Mouse (Mus musculus): ENCODE measurements around the gene Gdf15. TPM values are rescaled to one million over a fixed set of nuclear protein-coding genes. Genes with fewer than 3 reads are reported as not detected.

Gene Gdf15
- total RNA-seq, 2 experiments from 2014 or later, result 0.33 TPM; not detected in 1

DNA sequence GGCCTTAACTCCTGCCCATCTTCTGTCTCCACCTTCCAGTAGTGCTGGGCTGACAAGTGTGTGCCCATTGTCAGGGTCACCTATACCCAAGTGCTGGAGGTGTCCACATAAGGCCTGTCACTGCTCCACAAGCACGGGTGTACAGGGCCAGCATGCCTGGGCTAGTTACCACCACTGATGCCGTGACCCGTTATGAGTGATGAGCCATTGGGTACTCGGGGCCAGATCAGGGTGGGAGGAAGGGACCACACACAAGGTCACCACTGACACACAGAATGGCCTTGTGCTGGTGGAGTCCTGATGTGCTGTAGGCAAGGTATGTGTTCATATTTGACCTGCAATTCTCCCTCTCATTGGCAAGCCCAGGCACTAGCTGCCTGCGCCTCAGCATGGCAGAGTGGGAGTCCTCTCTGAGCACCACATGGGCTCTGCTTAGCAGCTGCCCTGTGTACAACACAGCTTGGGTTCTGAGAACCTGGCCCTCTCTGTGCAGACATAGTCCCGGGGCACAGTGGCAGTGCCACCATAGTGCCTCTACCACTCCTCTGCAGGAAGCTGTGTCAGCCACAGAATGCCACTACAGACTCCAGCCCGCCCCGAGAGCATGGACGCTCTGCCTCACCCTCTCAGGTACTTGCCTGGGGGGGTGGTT is 47.5 kb downstream of the Gdf15 start:
- no peak for DNase-seq

DNA sequence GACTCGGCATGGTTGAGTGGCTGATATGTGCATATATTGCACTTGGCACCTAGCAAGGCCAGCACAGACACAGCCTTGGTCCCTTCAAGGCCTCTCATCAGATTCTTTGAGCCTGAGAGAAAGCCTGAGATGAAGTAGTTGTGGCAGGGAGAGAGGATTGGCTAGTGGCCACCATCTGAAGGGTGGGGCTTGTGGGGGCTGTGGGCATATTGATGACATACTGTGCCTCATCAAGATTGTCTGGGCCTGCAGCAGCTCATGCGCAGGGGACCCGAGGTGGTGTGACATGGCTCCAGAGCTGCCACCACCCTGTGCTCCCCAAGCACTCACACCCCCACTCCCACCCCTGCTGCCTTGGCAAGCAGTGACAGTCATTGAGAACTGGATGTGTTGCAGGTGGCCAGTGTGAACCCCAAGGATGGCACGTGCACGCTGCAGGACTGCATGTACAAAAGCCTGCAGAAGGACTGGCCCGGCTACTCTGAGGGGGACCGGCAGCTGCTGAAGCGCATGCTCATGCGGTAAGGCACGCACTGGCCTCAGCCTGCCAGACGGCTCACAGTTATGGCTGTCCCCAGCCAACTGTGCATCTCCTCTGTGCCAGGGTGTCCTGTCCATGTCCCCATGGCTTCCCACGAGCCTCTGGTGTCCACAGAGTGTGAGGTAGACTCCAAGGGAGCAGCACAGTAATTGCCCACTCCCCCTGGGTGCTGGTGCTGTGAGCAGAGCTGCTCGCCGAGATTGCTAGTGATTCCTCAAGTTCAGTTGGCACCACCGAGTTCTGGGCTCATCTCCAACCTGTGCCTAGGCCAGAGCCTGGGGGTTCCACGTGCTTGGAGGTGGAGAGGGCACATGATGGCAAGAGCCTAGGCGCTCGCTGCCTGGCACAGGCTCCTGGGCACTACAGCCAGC is 48.5 kb downstream of the Gdf15 start:
- no peak for DNase-seq

Other genes with a start within 250 kb of the Gdf15 start
- 1 to 10 TPM; 6.1 to 6.4 TPM for gene Crtc1, start 192.9 kb downstream of the Gdf15 start, total RNA-seq (2021)
- gene Klhl26, start 155.5 kb downstream of the Gdf15 start, total RNA-seq (2021), result 1 to 10 TPM; 4.9 to 6.1 TPM
- not detected for gene Tmem59l, start 145.1 kb downstream of the Gdf15 start, total RNA-seq (2021)
- 1 to 10 TPM; 1.7 to 3.8 TPM for gene Crlf1, start 139.3 kb downstream of the Gdf15 start, total RNA-seq (2021)
- gene Rex1bd, start 125.7 kb downstream of the Gdf15 start, total RNA-seq (2021), result 100 to 1,000 TPM; 112 to 120 TPM
- 100 to 1,000 TPM; 785 to 797 TPM for gene Uba52, start 121.7 kb downstream of the Gdf15 start, total RNA-seq (2021)
- 100 to 1,000 TPM; 100 to 104 TPM for gene Fkbp8, start 104.7 kb downstream of the Gdf15 start, total RNA-seq (2021)
- gene Kxd1, start 104.5 kb downstream of the Gdf15 start, total RNA-seq (2021), result 10 to 100 TPM; 70.9 to 71.9 TPM
- 10 to 100 TPM in 1 of 2 experiments, 1 to 10 TPM in 1; 8.1 to 19.3 TPM for gene Ell, start 93.0 kb downstream of the Gdf15 start, total RNA-seq (2021)
- gene Isyna1, start 38.1 kb downstream of the Gdf15 start, total RNA-seq (2021), result 10 to 100 TPM in 1 of 2 experiments, 1 to 10 TPM in 1; 4.7 to 10.3 TPM
- 10 to 100 TPM; 15.4 to 20.0 TPM for gene Ssbp4, start 23.6 kb downstream of the Gdf15 start, total RNA-seq (2021)
- gene Lrrc25, start 16.3 kb downstream of the Gdf15 start, total RNA-seq (2021), result under 1 TPM; 0.54 to 0.56 TPM
- gene Pgpep1, start 27.9 kb upstream of the Gdf15 start, total RNA-seq (2021), result 10 to 100 TPM; 18.6 to 22.6 TPM
- 10 to 100 TPM; 57.7 to 66.0 TPM for gene Lsm4, start 40.8 kb upstream of the Gdf15 start, total RNA-seq (2021)
- 10 to 100 TPM; 54.5 to 68.6 TPM for gene Jund, start 66.5 kb upstream of the Gdf15 start, total RNA-seq (2021)
- not detected for gene Iqcn, start 71.0 kb upstream of the Gdf15 start, total RNA-seq (2021)
- not detected for gene Gm3336, start 86.1 kb upstream of the Gdf15 start, total RNA-seq (2021)
- gene Pde4c, start 91.3 kb upstream of the Gdf15 start, total RNA-seq (2021), result 1 to 10 TPM; 1.6 to 2.3 TPM
- 10 to 100 TPM; 40.0 to 40.4 TPM for gene Rab3a, start 122.2 kb upstream of the Gdf15 start, total RNA-seq (2021)
- gene Mpv17l2, start 128.5 kb upstream of the Gdf15 start, total RNA-seq (2021), result 10 to 100 TPM; 19.6 to 25.6 TPM
- gene Pik3r2, start 144.3 kb upstream of the Gdf15 start, total RNA-seq (2021), result 10 to 100 TPM; 13.1 to 18.7 TPM
- gene Mast3, start 172.6 kb upstream of the Gdf15 start, total RNA-seq (2021), result 1 to 10 TPM; 2.4 to 3.4 TPM
- gene Il12rb1, start 176.0 kb upstream of the Gdf15 start, total RNA-seq (2021), result not detected
- gene Arrdc2, start 207.3 kb upstream of the Gdf15 start, total RNA-seq (2021), result 10 to 100 TPM; 21.7 to 39.3 TPM
- gene Kcnn1, start 230.8 kb upstream of the Gdf15 start, total RNA-seq (2021), result 10 to 100 TPM; 11.8 to 14.4 TPM
- gene Ccdc124, start 241.5 kb upstream of the Gdf15 start, total RNA-seq (2021), result 10 to 100 TPM; 58.3 to 58.8 TPM